In the genomic region with DNA sequence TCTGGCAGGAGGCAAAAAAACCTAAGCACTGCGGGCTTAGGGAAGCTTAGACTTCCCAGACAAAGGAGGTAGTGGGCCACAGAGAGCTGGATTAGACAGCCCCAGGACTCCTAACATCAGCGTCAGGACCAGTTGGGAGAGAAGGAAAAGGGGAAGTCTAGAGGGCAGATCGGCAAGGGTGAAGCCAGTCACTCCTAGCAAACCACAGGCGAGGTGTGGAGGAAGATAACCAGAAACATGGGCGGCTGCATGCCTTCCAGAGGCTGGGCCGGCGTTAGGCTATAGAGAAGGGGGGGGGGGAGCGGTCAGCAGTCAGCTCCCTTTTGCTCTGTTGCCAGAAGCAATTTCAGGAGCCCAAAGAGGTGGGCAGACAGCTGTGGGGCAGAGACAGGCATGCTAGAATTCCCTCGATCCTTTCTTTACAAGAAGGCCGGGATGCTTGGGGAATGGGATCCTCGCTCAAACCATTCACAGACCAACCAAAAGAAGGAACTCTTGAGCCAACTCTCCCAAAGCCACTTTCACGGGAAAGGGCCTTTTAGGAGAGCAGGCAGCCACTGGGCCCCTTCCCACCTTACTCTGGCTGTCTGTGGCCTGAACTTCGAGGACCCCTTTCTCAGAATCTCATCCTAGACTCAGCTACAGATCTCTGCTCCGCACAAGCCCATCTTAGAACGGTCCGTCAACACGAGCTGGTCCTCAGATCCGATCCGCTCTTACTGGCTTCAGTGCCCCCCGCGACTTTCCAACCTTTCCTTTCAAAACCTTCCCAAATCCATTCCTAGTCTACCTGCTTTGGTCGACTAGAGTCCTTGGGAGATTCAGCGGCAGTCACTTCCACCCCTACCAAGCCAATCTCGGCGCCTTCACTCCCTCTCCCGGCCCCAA, we compare ENCODE assay signal across 8 mouse cellular contexts. TPM values are rescaled to one million over a fixed set of nuclear protein-coding genes. Genes with fewer than 3 reads are reported as not detected.
DNase-seq lines count a peak whose midpoint lies in the region; ATAC-seq and TF ChIP-seq lines count a peak whose summit lies in the region.

No protein-coding gene starts in this region.

- peak overlapping the region; percentile 94 for H3K27ac ChIP-seq in forebrain, postnatal 0 days (ENCODE audit: low read depth, low read length)
- H3K27ac ChIP-seq in limb, embryonic 15.5 days, result peak overlapping the region; percentile 95
- peak overlapping the region; percentile 95 for H3K27ac ChIP-seq in neural tube, embryonic 14.5 days (ENCODE audit: low read depth, low read length)

- H3K4me3 ChIP-seq in forebrain, postnatal 0 days (ENCODE audit: low read depth, low read length), result peak overlapping the region; percentile 86
- H3K4me3 ChIP-seq in limb, embryonic 15.5 days, result peak overlapping the region; percentile 83
- peak overlapping the region; percentile 97 for H3K4me3 ChIP-seq in neural tube, embryonic 14.5 days (ENCODE audit: low read depth, low read length)

- no peaks in the 10 kb centered on the region for H3K27me3 ChIP-seq in forebrain, postnatal 0 days (ENCODE audit: insufficient read depth, low read length)
- H3K27me3 ChIP-seq in limb, embryonic 15.5 days, result no peaks in the 10 kb centered on the region
- H3K27me3 ChIP-seq in neural tube, embryonic 14.5 days (ENCODE audit: control insufficient read depth, insufficient read depth, low read length), result no peaks in the 10 kb centered on the region

- H3K4me2 ChIP-seq in forebrain, postnatal 0 days (ENCODE audit: low read depth), result peak overlapping the region; percentile 74
- peak overlapping the region; percentile 75 for H3K4me2 ChIP-seq in limb, embryonic 15.5 days
- peak overlapping the region; percentile 88 for H3K4me2 ChIP-seq in neural tube, embryonic 14.5 days (ENCODE audit: low read depth, low read length)

- H3K9me3 ChIP-seq in forebrain, postnatal 0 days (ENCODE audit: low read length), result no peaks in the 10 kb centered on the region
- no peaks in the 10 kb centered on the region for H3K9me3 ChIP-seq in limb, embryonic 15.5 days
- no peaks in the 10 kb centered on the region for H3K9me3 ChIP-seq in neural tube, embryonic 14.5 days (ENCODE audit: control insufficient read depth, low read length)

- ATAC-seq in forebrain, postnatal 0 days, result peak; percentile 42
- ATAC-seq in limb, embryonic 15.5 days (ENCODE audit: insufficient number of reproducible peaks, low FRiP score, low TSS enrichment, low read depth), result no peak
- peak; percentile 25; the same call in 1 of the 2 replicates for ATAC-seq in neural tube, embryonic 14.5 days (ENCODE audit: low read depth)

- TF ChIP-seq CTCF in forebrain, postnatal 0 days (IDR thresholded peaks at IDR 0.05; ENCODE audit: low read depth), result no peak

- H3K9ac ChIP-seq in forebrain, postnatal 0 days, result peak overlapping the region; percentile 92
- peak overlapping the region; percentile 91 for H3K9ac ChIP-seq in limb, embryonic 15.5 days
- peak overlapping the region; percentile 90 for H3K9ac ChIP-seq in neural tube, embryonic 14.5 days (replicated peaks; ENCODE audit: low read depth, low read length)

- under 1% methylated on average over 25 of the region's 26 CpGs for WGBS in forebrain, postnatal 0 days
- WGBS in limb, embryonic 15.5 days, result 1% methylated on average over 25 of the region's 26 CpGs
- 1% methylated on average over 26 of the region's 26 CpGs for WGBS in neural tube, embryonic 14.5 days

- H3K36me3 ChIP-seq in forebrain, postnatal 0 days (ENCODE audit: insufficient read depth), result no peaks in the 10 kb centered on the region
- H3K36me3 ChIP-seq in limb, embryonic 15.5 days, result no peaks in the 10 kb centered on the region
- H3K36me3 ChIP-seq in neural tube, embryonic 14.5 days (ENCODE audit: control insufficient read depth, insufficient read depth, low read length), result no peaks in the 10 kb centered on the region

- H3K4me1 ChIP-seq in forebrain, postnatal 0 days (ENCODE audit: insufficient read depth), result peaks cover 22% of the 10 kb centered on the region
- H3K4me1 ChIP-seq in limb, embryonic 15.5 days, result peaks cover 42% of the 10 kb centered on the region
- H3K4me1 ChIP-seq in neural tube, embryonic 14.5 days (ENCODE audit: control insufficient read depth, insufficient read depth, low read length), result peaks cover 30% of the 10 kb centered on the region

- peak; percentile 50 for DNase-seq in adrenal gland, adult 2 months
- no peak for DNase-seq in adrenal gland, adult 8-10 months
- DNase-seq in thymus, postnatal 4 days, result peak; percentile 38
- DNase-seq in thymus, postnatal 0 days (ENCODE audit: low spot score), result no peak
- DNase-seq in forebrain, postnatal 0 days, result peak; percentile 66
- DNase-seq in layer of hippocampus, postnatal 10 days (ENCODE audit: low spot score in 2 of 2), result no peak

RNA-seq across cellular contexts. Expression of a gene that starts 0.8 kb away (rescaled TPM):
- 100 to 1,000 TPM in 1 of 2 experiments, 10 to 100 TPM in 1; 65.8 to 146 TPM for total RNA-seq in adrenal gland, adult 2 months (2021)
- polyA plus RNA-seq in adrenal gland, adult 2 months (2012; rRNA removed), result 198 and 208 TPM in 2 replicates
- total RNA-seq in adrenal gland, adult 8-10 months (2022), result 100 to 1,000 TPM in 1 of 4 experiments, 10 to 100 TPM in 3; 76.1 to 101 (median 91.9) TPM
- polyA plus RNA-seq in thymus, postnatal 0 days (2015; fragmentation: Nextera tagmentation; extraction: Ambion mirVana), result 32.4 and 32.8 TPM in 2 replicates
- 62.0 and 62.2 TPM in 2 replicates for total RNA-seq in forebrain, postnatal 0 days (2014; rRNA removed)
- polyA plus RNA-seq in forebrain, postnatal 0 days (2015; fragmentation: Nextera tagmentation; extraction: Ambion mirVana), result 76.5 and 90.8 TPM in 2 replicates
- 34.7 and 37.8 TPM in 2 replicates for polyA plus RNA-seq in limb, embryonic 15.5 days (2015; fragmentation: Nextera tagmentation; extraction: Ambion mirVana)
- polyA plus RNA-seq in neural tube, embryonic 14.5 days (2014; fragmentation: Nextera tagmentation; extraction: Ambion mirVana), result 47.1 and 58.1 TPM in 2 replicates
- total RNA-seq in layer of hippocampus, postnatal 10 days (2021), result 10 to 100 TPM; 38.4 to 41.6 TPM

RNA-seq across cellular contexts. Expression of a gene that starts 57.9 kb away (rescaled TPM):
- total RNA-seq in adrenal gland, adult 2 months (2021), result 10 to 100 TPM; 16.4 to 19.3 TPM
- 6.5 and 10.4 TPM in 2 replicates for polyA plus RNA-seq in adrenal gland, adult 2 months (2012; rRNA removed)
- total RNA-seq in adrenal gland, adult 8-10 months (2022), result 10 to 100 TPM; 13.2 to 29.8 (median 22.8) TPM
- polyA plus RNA-seq in thymus, postnatal 0 days (2015; fragmentation: Nextera tagmentation; extraction: Ambion mirVana), result 9.8 and 11.0 TPM in 2 replicates
- 52.2 and 55.0 TPM in 2 replicates for total RNA-seq in forebrain, postnatal 0 days (2014; rRNA removed)
- 22.2 and 29.8 TPM in 2 replicates for polyA plus RNA-seq in forebrain, postnatal 0 days (2015; fragmentation: Nextera tagmentation; extraction: Ambion mirVana)
- 12.4 and 17.4 TPM in 2 replicates for polyA plus RNA-seq in limb, embryonic 15.5 days (2015; fragmentation: Nextera tagmentation; extraction: Ambion mirVana)
- 19.7 and 21.4 TPM in 2 replicates for polyA plus RNA-seq in neural tube, embryonic 14.5 days (2014; fragmentation: Nextera tagmentation; extraction: Ambion mirVana)
- total RNA-seq in layer of hippocampus, postnatal 10 days (2021), result 10 to 100 TPM; 63.7 to 70.1 TPM

Comparison
In these comparisons a context has a peak if more than half of its experiments do, and no peak if none do; other contexts are left out.
1. DNase-seq: peak in adrenal gland, adult 2 months (single experiment), thymus, postnatal 4 days (single experiment) and forebrain, postnatal 0 days (single experiment); none in adrenal gland, adult 8-10 months (single experiment), thymus, postnatal 0 days (single experiment) and layer of hippocampus, postnatal 10 days (0 of 2).
2. Peak in every context shown above with its lines, with median percentiles within 50 percentile points of each other: H3K27ac ChIP-seq, H3K4me2 ChIP-seq, H3K4me3 ChIP-seq and H3K9ac ChIP-seq.